Mouse (Mus musculus) stomach, embryonic 15.5 days (tissue): Measurements from ENCODE around the gene Myrf. TPM values are rescaled to one million over a fixed set of nuclear protein-coding genes. Genes with fewer than 3 reads are reported as not detected.

ENCODE experiments used
- ATAC-seq: fragments of 200-750 bp; cut with Nextera tagmentation; 2 replicates; pipeline ENCODE4 v1.8.0; 2017; ENCODE audit warnings: low read depth, moderate number of reproducible peaks, moderate TSS enrichment; ENCODE audit not compliant: insufficient read depth, low FRiP score
- H3K27ac ChIP-seq: fragments of 300-500 bp; sonication (generic); 2 replicates; pipeline ENCODE4 v1.5.1; 2015; ENCODE audit warnings: mild to moderate bottlenecking, inconsistent platforms
- H3K27me3 ChIP-seq: fragments of 300-500 bp; sonication (generic); replicated peaks from 2 replicates; pipeline ENCODE4 v1.6.1; 2015; ENCODE audit warnings: inconsistent platforms
- H3K36me3 ChIP-seq: fragments of 300-500 bp; sonication (generic); 2 replicates; pipeline ENCODE4 v1.6.1; 2015; ENCODE audit warnings: inconsistent platforms
- H3K4me1 ChIP-seq: fragments of 300-500 bp; sonication (generic); 2 replicates; pipeline ENCODE4 v1.6.1; 2015; ENCODE audit warnings: inconsistent platforms
- H3K4me2 ChIP-seq: fragments of 300-500 bp; sonication (generic); 2 replicates; pipeline ENCODE4 v1.6.1; 2015; ENCODE audit warnings: mild to moderate bottlenecking, inconsistent platforms
- H3K4me3 ChIP-seq: fragments of 300-500 bp; sonication (generic); replicated peaks from 2 replicates; pipeline ENCODE4 v1.5.1; 2015; ENCODE audit warnings: inconsistent platforms
- H3K9ac ChIP-seq: fragments of 300-500 bp; sonication (generic); 2 replicates; pipeline ENCODE4 v1.6.1; 2015; ENCODE audit warnings: inconsistent platforms
- H3K9me3 ChIP-seq: fragments of 300-500 bp; sonication (generic); 2 replicates; pipeline ENCODE4 v1.6.1; 2016; ENCODE audit warnings: inconsistent platforms
- WGBS: fragments of 180-500 bp; shearing (Covaris S2); methylation state at CpG from one replicate; pipeline ENCODE4 v1.1.7; 2015; 5-methylcytosine and 5-hydroxymethylcytosine counted together
- polyA plus RNA-seq: library from polyadenylated mRNA; unstranded; fragments of >200 nt; fragmentation: Nextera tagmentation; extraction: Ambion mirVana; gene quantifications from 2 replicates; pipeline ENCODE4 v1.2.1, GENCODE M21; 2015

Gene Myrf
- polyA plus RNA-seq, 1 experiment from 2014 or later, result 17.8 TPM

DNA sequence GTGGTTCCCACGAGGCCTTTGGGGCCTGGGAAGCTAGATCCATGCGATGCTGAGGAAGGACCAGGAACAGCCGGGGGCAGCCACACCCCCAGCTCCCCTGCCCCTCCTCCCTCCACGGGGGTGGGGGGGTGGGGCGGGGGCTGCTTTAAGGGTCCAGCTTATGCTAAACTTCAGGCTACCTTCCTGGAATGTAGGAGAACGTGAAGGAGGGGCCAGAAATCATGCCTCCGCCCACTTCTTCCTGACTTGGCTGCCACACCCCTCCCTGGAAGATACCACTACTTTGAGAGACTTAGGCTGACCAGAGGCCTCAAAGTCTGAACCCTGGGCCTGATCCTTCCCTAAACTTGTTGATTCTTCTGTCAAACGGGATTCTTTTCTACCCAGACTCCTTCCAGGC, 17.9 kb downstream of the Myrf start:
- Histone ChIP-seq H3K9me3 (no peaks in the 10 kb centered on the region), H3K4me1 (peaks cover 29% of the 10 kb centered on the region), H3K27me3 (no peaks in the 10 kb centered on the region), H3K4me3 (no peak overlapping the region), H3K36me3 (peaks cover 8% of the 10 kb centered on the region; the same call in 1 of the 2 replicates), H3K4me2 (no peak overlapping the region), H3K27ac (peak overlapping the region; percentile 18; the same call in 1 of the 2 replicates), H3K9ac (no peak overlapping the region)
- ATAC-seq, result no peak
- 22% methylated on average over 8 of the region's 8 CpGs for WGBS

DNA sequence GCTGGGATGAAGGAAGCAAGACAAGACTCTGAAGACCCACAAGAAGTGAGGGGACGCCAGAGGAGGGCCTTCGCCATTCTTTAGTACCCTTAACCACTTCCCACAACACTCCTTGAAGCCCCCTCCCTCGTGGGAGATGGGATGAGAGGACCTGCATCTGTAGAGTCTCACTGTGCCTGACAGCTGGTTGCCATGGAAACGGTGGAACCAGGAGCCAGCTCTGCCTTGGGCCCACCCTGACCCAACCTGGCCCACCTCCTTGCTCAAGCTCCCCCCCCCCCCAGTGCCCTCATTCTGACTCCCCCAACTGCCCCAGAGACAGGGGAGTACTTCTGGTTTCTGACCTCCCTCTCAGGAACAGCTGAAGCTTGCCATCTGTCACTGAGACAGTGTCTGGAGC, 19.0 kb downstream of the Myrf start:
- 27% methylated on average over 4 of the region's 4 CpGs for WGBS
- Histone ChIP-seq H3K9me3 (no peaks in the 10 kb centered on the region), H3K27ac (no peak overlapping the region), H3K36me3 (peaks cover 10% of the 10 kb centered on the region; the same call in 1 of the 2 replicates), H3K4me2 (no peak overlapping the region), H3K4me3 (no peak overlapping the region), H3K27me3 (no peaks in the 10 kb centered on the region), H3K4me1 (peaks cover 29% of the 10 kb centered on the region), H3K9ac (no peak overlapping the region)
- ATAC-seq, result no peak

DNA sequence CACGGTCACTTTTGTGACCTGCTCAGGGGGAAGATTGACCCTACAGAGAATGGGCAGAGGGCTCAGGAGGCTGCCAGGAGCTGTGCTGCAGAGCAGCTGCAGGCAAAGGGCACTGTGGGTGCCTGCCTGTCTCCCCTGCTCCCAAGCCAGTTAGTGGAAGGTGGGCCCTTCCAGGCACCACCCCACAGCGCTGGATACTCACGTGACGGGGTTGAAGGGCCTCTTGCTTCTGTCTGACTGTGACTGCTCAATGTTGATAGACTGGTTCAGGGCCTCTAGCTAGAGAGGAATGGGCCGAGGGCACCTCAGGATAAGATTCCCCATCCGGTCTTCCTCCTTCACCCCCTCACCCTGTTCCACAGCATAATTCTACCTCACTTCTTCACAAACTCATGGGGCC, 21.0 kb downstream of the Myrf start:
- Histone ChIP-seq H3K27ac (0 out of 2 replicates have a peak overlapping the region, but pooled peaks have one; percentile 7), H3K27me3 (no peaks in the 10 kb centered on the region)
- ATAC-seq, result no peak

DNA sequence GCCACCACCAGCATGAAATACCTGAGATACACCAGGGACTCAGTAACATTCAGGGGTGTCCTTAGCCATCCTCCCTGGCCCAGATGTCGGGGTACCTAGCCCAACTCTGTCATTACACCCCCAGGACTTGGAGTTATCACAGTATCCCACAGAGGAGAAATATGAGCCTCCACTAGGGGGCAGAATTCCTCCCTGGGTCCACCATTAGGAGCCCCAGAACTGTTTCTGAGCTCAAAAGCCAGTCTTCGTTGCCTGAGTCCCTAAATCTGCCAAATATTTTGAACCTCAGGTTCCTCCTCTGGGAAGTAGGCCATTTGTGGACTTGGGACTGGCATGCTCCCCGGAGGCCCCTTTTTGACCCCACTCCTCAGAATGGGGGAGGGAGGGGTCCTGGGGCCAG, 21.4 kb downstream of the Myrf start:
- WGBS, result 38% methylated on average over 3 of the region's 3 CpGs
- Histone ChIP-seq H3K9me3 (no peaks in the 10 kb centered on the region), H3K9ac (no peak overlapping the region), H3K4me3 (no peak overlapping the region), H3K27ac (0 out of 2 replicates have a peak overlapping the region, but pooled peaks have one; percentile 7), H3K27me3 (no peaks in the 10 kb centered on the region), H3K36me3 (peaks cover 11% of the 10 kb centered on the region; the same call in 1 of the 2 replicates), H3K4me1 (peaks cover 15% of the 10 kb centered on the region; the same call in 1 of the 2 replicates), H3K4me2 (no peak overlapping the region)
- no peak for ATAC-seq

More for the DNA sequence above, 21.0 kb downstream of the Myrf start:
- Histone ChIP-seq H3K4me3 (no peak overlapping the region), H3K4me1 (peaks cover 19% of the 10 kb centered on the region; the same call in 1 of the 2 replicates), H3K9me3 (no peaks in the 10 kb centered on the region), H3K9ac (no peak overlapping the region), H3K36me3 (peaks cover 11% of the 10 kb centered on the region; the same call in 1 of the 2 replicates), H3K4me2 (no peak overlapping the region)
- WGBS, result 55% methylated on average over 6 of the region's 6 CpGs

DNA sequence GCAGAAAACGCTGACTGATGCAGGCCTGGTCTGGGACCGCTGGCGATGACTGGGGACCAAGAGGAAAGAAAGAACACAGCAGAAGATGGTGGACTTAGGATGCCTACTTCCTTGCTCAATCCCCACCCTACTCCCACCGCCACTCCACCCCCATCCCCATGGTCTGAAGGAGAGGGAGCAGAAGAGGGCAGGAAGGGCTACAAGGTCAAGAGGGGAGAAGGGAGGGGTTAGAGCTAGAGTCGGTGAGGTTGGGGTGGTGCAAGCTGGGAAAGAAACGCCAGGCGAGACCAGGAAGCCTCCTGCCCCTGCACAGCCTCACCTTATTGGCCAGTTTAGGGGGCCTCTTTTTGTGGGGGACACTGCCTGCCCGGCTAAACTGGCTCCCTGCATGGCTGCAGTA, 24.4 kb downstream of the Myrf start:
- H3K27me3 ChIP-seq, result no peaks in the 10 kb centered on the region
- WGBS, result 64% methylated on average over 8 of the region's 8 CpGs
- no peak overlapping the region for H3K27ac ChIP-seq
- H3K4me3 ChIP-seq, result no peak overlapping the region
- no peak overlapping the region for H3K4me2 ChIP-seq
- H3K4me1 ChIP-seq, result 0 out of 2 replicates have a peak, but pooled peaks cover 6% of the 10 kb centered on the region
- H3K9ac ChIP-seq, result no peak overlapping the region
- peaks cover 25% of the 10 kb centered on the region for H3K36me3 ChIP-seq
- ATAC-seq, result no peak
- no peaks in the 10 kb centered on the region for H3K9me3 ChIP-seq

DNA sequence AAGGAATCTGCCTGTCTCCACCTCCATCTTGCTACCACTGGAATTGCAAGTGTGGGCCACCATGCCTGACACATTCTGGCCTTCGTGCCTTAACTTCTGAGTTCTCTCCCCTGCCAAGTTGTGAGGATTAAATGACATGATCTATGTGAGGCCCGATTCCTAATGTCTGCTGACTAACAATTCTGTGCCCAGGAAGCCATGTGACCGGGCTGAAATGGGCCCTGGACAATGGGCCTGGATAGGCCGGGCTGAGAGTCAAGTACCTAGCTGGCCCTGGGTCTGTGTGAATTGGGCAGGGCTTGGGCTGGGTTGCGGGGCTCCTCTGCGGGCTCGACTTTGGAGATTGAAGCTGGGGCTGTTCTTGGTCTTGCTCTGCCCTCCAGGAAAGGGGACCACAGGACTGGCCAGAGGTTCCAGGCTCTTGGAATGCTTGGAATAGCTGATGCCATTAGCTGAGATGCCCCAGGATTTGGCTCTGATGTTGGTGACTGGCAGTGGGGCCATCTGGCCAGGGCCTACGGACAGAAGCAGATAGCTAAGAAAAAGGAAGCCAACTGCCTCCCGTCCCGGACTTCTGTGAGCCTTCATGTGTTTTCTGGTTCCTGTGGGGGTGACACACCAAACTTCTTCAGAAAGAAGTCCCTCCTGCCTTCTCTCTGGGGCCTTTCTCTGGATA, 26.6 kb downstream of the Myrf start:
- WGBS, result 85% methylated on average over 10 of the region's 10 CpGs
- H3K36me3 ChIP-seq, result peaks cover 37% of the 10 kb centered on the region
- no peaks in the 10 kb centered on the region for H3K27me3 ChIP-seq
- ATAC-seq, result no peak
- no peak overlapping the region for H3K9ac ChIP-seq
- H3K4me3 ChIP-seq, result no peak overlapping the region
- no peak overlapping the region for H3K27ac ChIP-seq
- no peak overlapping the region for H3K4me2 ChIP-seq
- H3K9me3 ChIP-seq, result no peaks in the 10 kb centered on the region
- H3K4me1 ChIP-seq, result no peaks in the 10 kb centered on the region

DNA sequence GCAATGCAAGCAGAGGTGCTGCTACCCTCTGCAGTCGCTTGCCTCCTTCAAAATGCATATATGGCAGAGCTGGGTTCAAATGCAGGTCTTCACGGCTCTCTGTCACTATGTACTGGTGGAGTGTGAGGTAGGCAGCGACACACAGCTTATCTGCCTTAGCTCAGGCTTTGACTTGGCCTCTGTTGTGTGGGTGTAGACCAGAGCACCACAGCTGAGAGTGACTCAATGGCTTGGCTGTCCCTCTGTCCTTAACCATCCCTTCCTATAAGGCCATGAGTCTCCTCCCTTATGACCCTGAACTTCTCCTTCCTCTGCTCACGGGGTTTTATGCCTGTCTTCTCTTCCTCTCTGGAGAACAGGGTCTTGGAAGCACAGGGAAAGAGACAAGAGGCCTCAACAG, 29.7 kb downstream of the Myrf start:
- Histone ChIP-seq H3K9me3 (no peaks in the 10 kb centered on the region), H3K36me3 (peaks cover 47% of the 10 kb centered on the region), H3K4me2 (no peak overlapping the region), H3K4me1 (no peaks in the 10 kb centered on the region), H3K4me3 (no peak overlapping the region), H3K27ac (no peak overlapping the region), H3K9ac (no peak overlapping the region), H3K27me3 (no peaks in the 10 kb centered on the region)
- ATAC-seq, result no peak
- 84% methylated on average over 4 of the region's 4 CpGs for WGBS

DNA sequence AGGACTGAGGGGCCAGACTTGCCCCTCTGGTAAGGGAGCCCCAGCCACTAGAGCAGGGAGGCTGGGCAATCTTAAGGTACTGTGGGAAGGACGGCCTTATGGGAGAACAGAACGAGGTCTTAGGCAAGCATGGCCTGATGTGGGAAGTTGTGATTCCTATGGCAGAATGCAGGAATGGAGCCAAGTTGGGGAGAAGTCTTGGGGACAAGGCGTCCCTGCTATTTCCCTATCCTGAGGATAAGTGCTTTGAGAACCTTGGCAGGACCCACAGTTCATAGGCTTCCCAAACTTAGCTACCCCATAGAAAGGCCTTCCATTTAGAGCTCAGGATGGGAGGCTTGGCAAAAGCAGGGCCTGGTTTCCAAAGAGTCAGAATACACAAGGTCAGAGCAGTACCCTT, 31.7 kb downstream of the Myrf start:
- Histone ChIP-seq H3K4me1 (0 out of 2 replicates have a peak, but pooled peaks cover 4% of the 10 kb centered on the region), H3K27ac (no peak overlapping the region), H3K27me3 (no peaks in the 10 kb centered on the region), H3K9ac (no peak overlapping the region), H3K4me2 (no peak overlapping the region), H3K36me3 (peaks cover 47% of the 10 kb centered on the region), H3K4me3 (no peak overlapping the region), H3K9me3 (no peaks in the 10 kb centered on the region)
- 78% methylated on average over 3 of the region's 3 CpGs for WGBS
- ATAC-seq, result no peak

DNA sequence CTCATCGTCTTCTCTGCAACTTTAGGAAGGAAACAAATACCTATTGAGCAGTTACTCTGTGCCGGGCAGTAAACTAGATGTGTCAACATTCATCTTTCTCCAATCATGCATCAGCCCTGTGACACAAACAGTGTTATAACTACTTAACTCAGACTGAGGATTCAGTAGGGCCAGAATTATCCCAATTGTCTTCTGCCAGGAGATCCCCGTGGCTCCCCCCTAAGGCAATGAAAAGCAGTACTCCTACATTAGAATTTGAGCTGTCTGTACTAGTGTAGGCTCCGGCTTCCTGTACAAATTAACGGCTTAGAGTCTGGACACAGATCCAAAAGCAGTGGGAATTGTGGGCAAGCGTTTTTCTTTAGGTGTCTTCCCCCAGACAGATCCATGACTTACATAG, 35.5 kb downstream of the Myrf start:
- ATAC-seq, result no peak

DNA sequence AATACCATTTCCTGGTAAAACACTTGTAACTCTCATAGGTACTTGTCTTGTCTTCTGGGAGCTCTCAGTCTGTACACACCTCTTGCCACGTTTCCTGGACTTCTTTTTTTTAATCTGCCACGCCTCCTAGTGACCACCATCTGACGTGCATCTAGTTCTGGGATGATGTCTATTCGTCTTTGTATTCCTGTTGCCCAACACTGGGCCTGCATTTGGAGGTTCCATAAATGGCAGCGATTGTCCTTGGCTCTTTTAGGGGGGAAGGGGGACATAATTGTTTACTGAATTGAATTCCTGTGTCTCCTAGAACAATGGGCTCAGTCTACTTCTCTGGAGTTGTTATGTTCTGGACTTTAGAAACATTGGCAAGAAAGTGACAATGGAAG, 35.9 kb downstream of the Myrf start:
- ATAC-seq, result no peak
- no peaks in the 10 kb centered on the region for H3K9me3 ChIP-seq
- peak overlapping the region; percentile 83; the same call in 1 of the 2 replicates for H3K27ac ChIP-seq
- no peaks in the 10 kb centered on the region for H3K27me3 ChIP-seq
- peak overlapping the region; percentile 88; the same call in 1 of the 2 replicates for H3K9ac ChIP-seq
- peak overlapping the region; percentile 94 for H3K4me3 ChIP-seq
- peaks cover 36% of the 10 kb centered on the region for H3K36me3 ChIP-seq
- H3K4me1 ChIP-seq, result peaks cover 12% of the 10 kb centered on the region
- H3K4me2 ChIP-seq, result peak overlapping the region; percentile 72
- under 1% methylated on average over 5 of the region's 5 CpGs for WGBS

More for the DNA sequence above, 35.5 kb downstream of the Myrf start:
- peaks cover 36% of the 10 kb centered on the region for H3K36me3 ChIP-seq
- H3K4me1 ChIP-seq, result peaks cover 12% of the 10 kb centered on the region
- peak overlapping the region; percentile 72 for H3K4me2 ChIP-seq
- H3K27ac ChIP-seq, result no peak overlapping the region
- H3K9ac ChIP-seq, result no peak overlapping the region
- no peaks in the 10 kb centered on the region for H3K27me3 ChIP-seq
- peak overlapping the region; percentile 94 for H3K4me3 ChIP-seq
- H3K9me3 ChIP-seq, result no peaks in the 10 kb centered on the region
- 65% methylated on average over 6 of the region's 6 CpGs for WGBS

DNA sequence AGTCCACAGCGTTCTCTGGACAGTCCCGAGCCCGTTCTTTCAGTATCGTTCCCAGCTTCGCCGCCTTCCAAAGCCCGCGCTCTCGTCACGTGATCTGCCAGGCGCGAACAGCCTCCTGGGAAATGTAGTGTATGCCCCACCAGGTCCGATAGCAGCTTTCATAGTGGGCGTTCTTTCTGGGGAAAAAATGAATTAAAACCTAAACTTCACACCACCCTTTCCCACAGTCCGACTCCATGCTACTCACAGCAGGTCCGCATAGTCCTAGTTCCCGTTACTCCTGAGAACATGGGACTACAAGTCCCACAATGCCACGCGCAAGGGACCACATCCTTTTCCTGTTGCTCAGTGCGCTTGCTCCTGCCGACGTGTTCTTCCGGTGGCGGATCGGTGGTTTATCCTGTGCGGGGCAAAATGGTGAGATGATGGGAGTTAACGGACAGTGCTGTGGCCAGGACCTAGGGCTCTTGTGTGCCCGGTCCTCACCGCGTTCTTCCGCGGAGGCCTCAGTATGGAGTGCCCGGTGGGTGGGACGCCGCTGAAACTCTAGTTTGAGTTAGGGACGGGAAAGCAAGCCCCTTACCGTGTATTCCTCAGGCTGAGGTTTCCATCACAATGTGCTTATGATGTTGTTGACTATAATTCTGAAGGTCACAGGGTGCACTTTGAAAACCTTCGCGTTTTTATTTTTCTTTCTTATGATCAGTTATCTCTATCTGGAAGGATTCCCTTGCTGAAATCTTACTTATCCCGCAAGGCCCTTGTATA, 36.5 kb downstream of the Myrf start, which contains the start of the genes Tmem258 and Fen1:
Tmem258 (plus strand) TSS at position 167 of the 768 bp plus-strand sequence.
Fen1 (minus strand) TSS at position 322 of the 768 bp plus-strand sequence.
- H3K27me3 ChIP-seq, result no peaks in the 10 kb centered on the region
- H3K9me3 ChIP-seq, result no peaks in the 10 kb centered on the region
- H3K36me3 ChIP-seq, result peaks cover 35% of the 10 kb centered on the region
- H3K4me3 ChIP-seq, result peak within 1 kb of the TSS; percentile 94
- H3K4me1 ChIP-seq, result peaks cover 12% of the 10 kb centered on the region
- peak within 1 kb of the TSS; percentile 88 for H3K9ac ChIP-seq
- H3K4me2 ChIP-seq, result peak within 1 kb of the TSS; percentile 72
- ATAC-seq, result peak; percentile 87
- under 1% methylated on average over 40 of the region's 40 CpGs for WGBS
- H3K27ac ChIP-seq, result peak within 1 kb of the TSS; percentile 83
